Mouse (Mus musculus) layer of hippocampus, adult 9-10 months (tissue): ENCODE measurements around the gene Terb2.
A peak's percentile ranks its signal among the peaks of the same experiment; 100 is the strongest.

Source experiments
- DNase-seq: peaks from one replicate; pipeline ENCODE4 v3.0.0; 2022; ENCODE audit warnings: low spot score

The Terb2 gene

GRCm38 (mm10) chr2:122186106-122186505, at the start of gene Terb2, which contains the start of gene Patl2:
Terb2 (plus strand) TSS chr2:122186272.
Patl2 (minus strand) TSS chr2:122186189.
- no peak for DNase-seq

- DNase-seq = no peak
Measured at GRCm38 (mm10) chr2:122137839-122138465, 48.1 kb upstream of the Terb2 start.

GRCm38 (mm10) chr2:122140815-122141214, 45.3 kb upstream of the Terb2 start:
- no peak for DNase-seq

- DNase-seq = no peak
Measured at GRCm38 (mm10) chr2:122141332-122141967, 44.6 kb upstream of the Terb2 start.

- no peak for DNase-seq
Measured at GRCm38 (mm10) chr2:122143111-122143510, 43.0 kb upstream of the Terb2 start.

- no peak for DNase-seq
Measured at GRCm38 (mm10) chr2:122145756-122146155, 40.3 kb upstream of the Terb2 start.

- DNase-seq = no peak
Measured at GRCm38 (mm10) chr2:122146687-122147086, 39.4 kb upstream of the Terb2 start.

- DNase-seq = peak; percentile 99
Measured at GRCm38 (mm10) chr2:122147508-122148241, 38.4 kb upstream of the Terb2 start, which contains the start of gene B2m. B2m (plus strand) TSS chr2:122147686.

GRCm38 (mm10) chr2:122148242-122148917, 37.7 kb upstream of the Terb2 start:
- DNase-seq = peak; percentile 27

GRCm38 (mm10) chr2:122149316-122149715, 36.8 kb upstream of the Terb2 start:
- no peak for DNase-seq

- DNase-seq = no peak
Measured at GRCm38 (mm10) chr2:122149716-122150115, 36.4 kb upstream of the Terb2 start.

GRCm38 (mm10) chr2:122151221-122151620, 34.9 kb upstream of the Terb2 start:
- DNase-seq = no peak

- no peak for DNase-seq
Measured at GRCm38 (mm10) chr2:122152850-122153249, 33.2 kb upstream of the Terb2 start.

- no peak for DNase-seq
Measured at GRCm38 (mm10) chr2:122153681-122154365, 32.2 kb upstream of the Terb2 start.

GRCm38 (mm10) chr2:122154479-122154878, 31.6 kb upstream of the Terb2 start:
- no peak for DNase-seq

- no peak for DNase-seq
Measured at GRCm38 (mm10) chr2:122155292-122155691, 30.8 kb upstream of the Terb2 start.

- no peak for DNase-seq
Measured at GRCm38 (mm10) chr2:122156051-122156700, 29.9 kb upstream of the Terb2 start.

GRCm38 (mm10) chr2:122157561-122157960, 28.5 kb upstream of the Terb2 start:
- DNase-seq = no peak

GRCm38 (mm10) chr2:122158362-122158802, 27.7 kb upstream of the Terb2 start:
- no peak for DNase-seq

GRCm38 (mm10) chr2:122159667-122160066, 26.4 kb upstream of the Terb2 start:
- no peak for DNase-seq

- peak; percentile 68 for DNase-seq
Measured at GRCm38 (mm10) chr2:122160680-122161079, 25.4 kb upstream of the Terb2 start, which contains the start of gene Trim69. Trim69 (plus strand) TSS chr2:122160700.
